Mouse (Mus musculus) olfactory bulb, adult 2 months (tissue): Measurements from ENCODE around the gene Bet1l. TPM values are rescaled to one million over a fixed set of nuclear protein-coding genes. Genes with fewer than 3 reads are reported as not detected.
A peak's percentile ranks its signal among the peaks of the same experiment; 100 is the strongest.

Experiments used
- H3K27ac ChIP-seq: fragments of 200-500 bp; 2 replicates; pipeline ENCODE4 v1.5.1; 2012; ENCODE audit warnings: low read depth, low read length; ENCODE audit not compliant: insufficient read depth
- H3K4me1 ChIP-seq: fragments of 200-500 bp; 2 replicates; pipeline ENCODE4 v1.6.1; 2012; ENCODE audit warnings: low read length; ENCODE audit not compliant: control insufficient read depth, insufficient read depth
- H3K4me3 ChIP-seq: fragments of 200-500 bp; 2 replicates; pipeline ENCODE4 v1.5.1; 2012; ENCODE audit warnings: mild to moderate bottlenecking, low read depth, low read length, moderate library complexity; ENCODE audit not compliant: insufficient read depth
- CTCF ChIP-seq: fragments of 200-500 bp; IDR thresholded peaks from 2 replicates; pipeline ENCODE4 v1.5.1; 2012; ENCODE audit warnings: low read depth, mild to moderate bottlenecking, low read length, moderate library complexity; ENCODE audit not compliant: insufficient read depth
- POLR2A ChIP-seq: fragments of 200-500 bp; IDR thresholded peaks from 2 replicates; pipeline ENCODE4 v1.6.1; 2012; ENCODE audit warnings: mild to moderate bottlenecking, low read depth, low read length, moderate library complexity; ENCODE audit not compliant: insufficient read depth
- WGBS: fragments of 180-500 bp; shearing (Covaris S2); methylation state at CpG from one replicate; pipeline ENCODE4 v1.1.7; 2018; 5-methylcytosine and 5-hydroxymethylcytosine counted together
- polyA plus RNA-seq: library from polyadenylated mRNA; stranded (reverse); fragments of >200 nt; gene quantifications from 2 replicates; pipeline ENCODE4 v1.2.4, GENCODE M21; 2012; ENCODE audit warnings: low replicate concordance; ENCODE audit not compliant: missing spikeins, insufficient read depth, insufficient read length

The Bet1l gene
- polyA plus RNA-seq, 1 experiment, result not detected

DNA sequence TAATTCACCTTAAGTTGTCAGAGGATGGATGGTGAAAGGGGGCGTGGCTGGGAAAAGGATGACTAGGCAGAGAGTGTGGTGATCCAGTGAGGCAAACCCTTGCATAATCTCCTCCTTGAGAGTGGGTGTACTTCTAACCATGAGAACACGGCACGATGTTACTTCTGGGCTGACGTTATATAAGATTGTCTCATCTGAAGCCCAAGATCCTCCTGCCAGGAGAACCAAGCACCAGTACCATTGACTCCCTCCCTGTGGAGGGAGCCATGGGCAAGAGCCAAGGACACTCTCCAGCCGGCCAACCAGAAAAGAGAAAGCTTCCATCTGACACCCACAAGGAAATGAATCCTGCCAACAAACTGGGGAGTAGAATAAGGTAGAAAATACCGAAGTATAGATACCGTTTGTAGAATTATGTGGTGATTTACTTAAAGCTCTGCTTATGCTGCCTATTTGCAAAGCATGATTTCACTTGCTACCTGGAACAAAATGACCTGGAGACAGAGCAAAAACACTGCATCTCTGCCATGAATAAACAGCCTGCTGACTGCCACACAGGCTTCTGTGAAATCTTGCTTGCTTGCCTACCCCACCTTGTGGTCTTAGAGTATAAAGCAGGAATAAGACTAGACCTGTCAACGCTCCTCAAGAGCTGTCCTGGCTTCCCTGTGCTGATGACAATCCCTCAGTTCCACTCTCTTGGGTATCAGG lies 29.1 kb downstream of the Bet1l start:
- TF ChIP-seq POLR2A (no peak), CTCF (no peak)
- peaks cover 2% of the 10 kb centered on the region; the same call in 1 of the 2 replicates for H3K4me1 ChIP-seq
- no peak overlapping the region for H3K4me3 ChIP-seq
- peak overlapping the region; percentile 75 for H3K27ac ChIP-seq
- 17% methylated on average over 8 of the region's 8 CpGs for WGBS

DNA sequence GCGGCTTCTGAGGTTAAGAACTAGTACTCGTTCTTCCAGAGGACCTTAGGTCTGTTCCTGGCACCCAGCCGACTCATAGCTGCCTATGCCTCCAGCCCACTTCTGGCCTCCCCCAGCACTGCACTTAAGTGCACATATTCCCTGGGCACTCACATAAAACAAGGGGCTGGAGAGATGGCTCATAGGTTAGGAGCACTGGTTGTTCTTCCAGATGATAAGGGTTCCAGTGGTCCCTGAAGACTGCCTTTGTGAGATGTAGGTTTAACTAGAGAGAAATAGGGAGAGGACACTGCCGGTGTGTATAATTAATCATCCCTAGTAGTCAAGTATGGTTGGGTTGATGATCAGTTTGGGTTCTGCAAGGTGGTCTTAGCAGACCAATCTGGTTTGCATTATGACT lies 34.6 kb downstream of the Bet1l start:
- Histone ChIP-seq H3K4me3 (no peak overlapping the region), H3K4me1 (peaks cover 8% of the 10 kb centered on the region), H3K27ac (no peak overlapping the region)
- TF ChIP-seq POLR2A (no peak), CTCF (no peak)
- 92% methylated on average over 4 of the region's 4 CpGs for WGBS

DNA sequence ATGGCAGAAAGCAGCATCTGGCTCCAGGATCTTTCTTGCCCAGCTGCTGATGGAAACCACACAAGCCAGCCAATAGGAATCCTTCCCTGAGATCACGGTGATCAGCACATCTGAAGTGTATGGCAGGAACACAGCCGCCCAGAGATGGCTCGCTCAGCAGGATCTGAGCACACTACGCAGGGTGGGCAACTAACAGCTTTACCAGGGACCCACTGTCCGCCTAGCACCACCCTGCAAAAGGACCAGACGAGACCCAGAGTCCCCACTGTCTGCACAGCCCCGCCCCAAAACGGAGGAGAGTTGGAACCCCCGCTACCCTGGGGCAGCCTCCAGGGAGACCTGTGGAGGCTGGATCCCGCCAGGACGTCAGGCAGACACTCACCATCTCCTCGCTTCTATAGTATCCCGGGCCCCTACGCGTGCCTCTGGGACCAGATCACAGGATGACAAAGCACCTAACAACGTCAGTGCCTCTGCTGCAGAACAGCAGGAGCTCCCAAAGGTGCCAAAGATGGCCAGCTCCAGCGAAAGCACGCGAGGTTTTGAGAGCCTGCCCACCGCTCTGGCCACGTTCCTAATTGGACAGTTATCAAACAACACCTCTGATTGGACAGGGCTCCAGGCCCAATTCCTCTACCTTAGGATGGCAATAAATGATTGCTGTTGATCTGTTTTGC lies 35.6 kb downstream of the Bet1l start, which contains the start of gene Zfp941:
Zfp941 (minus strand) TSS at position 526 of the 677 bp plus-strand sequence.
- Histone ChIP-seq H3K4me3 (peak within 1 kb of the TSS; percentile 76), H3K27ac (peak within 1 kb of the TSS; percentile 56), H3K4me1 (peaks cover 8% of the 10 kb centered on the region)
- TF ChIP-seq POLR2A (peak; percentile 47; the same call in 1 of the 2 replicates), CTCF (no peak)
- WGBS, result 3% methylated on average over 21 of the region's 21 CpGs

DNA sequence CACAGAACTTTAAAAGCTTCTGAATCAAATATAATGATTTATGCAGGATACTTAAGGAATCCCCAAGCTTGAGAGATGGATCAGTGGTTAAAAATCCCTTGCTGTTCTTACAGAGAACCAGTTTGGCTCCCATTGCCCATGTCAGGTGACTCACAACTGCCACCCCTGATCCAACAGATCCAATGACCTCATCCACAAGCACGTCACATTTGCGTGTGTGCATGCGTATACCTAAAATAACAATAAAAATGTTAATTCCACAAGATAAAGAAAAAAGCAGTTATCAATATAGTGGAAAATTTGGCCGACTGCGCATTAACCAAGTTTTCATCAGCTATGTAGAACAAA lies 36.1 kb downstream of the Bet1l start:
- 22% methylated on average over 5 of the region's 5 CpGs for WGBS

DNA sequence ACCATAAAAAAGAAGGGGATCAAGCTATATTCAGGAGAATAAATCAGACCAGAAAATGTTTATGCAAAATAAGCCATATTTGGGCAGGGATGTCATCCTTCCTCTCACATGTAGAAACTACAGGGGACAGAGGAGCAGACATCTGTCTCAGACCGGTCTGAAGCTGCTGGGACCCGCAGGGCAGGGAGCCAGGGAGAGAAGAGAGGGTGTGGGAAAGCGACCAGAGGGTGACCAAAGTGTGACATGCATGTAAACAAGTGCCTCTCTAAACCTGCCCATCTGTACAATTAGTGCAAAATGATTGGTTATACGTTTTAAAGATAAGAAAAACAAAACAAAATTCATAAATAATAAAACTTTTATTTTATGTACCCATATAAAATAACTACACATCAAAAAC lies 37.2 kb downstream of the Bet1l start:
- Histone ChIP-seq H3K4me1 (peaks cover 8% of the 10 kb centered on the region), H3K27ac (no peak overlapping the region), H3K4me3 (no peak overlapping the region)
- 53% methylated on average over 4 of the region's 4 CpGs for WGBS
- TF ChIP-seq CTCF (no peak), POLR2A (no peak)

More for the DNA sequence above, 36.1 kb downstream of the Bet1l start:
- Histone ChIP-seq H3K4me3 (peak overlapping the region; percentile 76), H3K4me1 (peaks cover 8% of the 10 kb centered on the region), H3K27ac (peak overlapping the region; percentile 56; the same call in 1 of the 2 replicates)
- TF ChIP-seq CTCF (no peak), POLR2A (no peak)

DNA sequence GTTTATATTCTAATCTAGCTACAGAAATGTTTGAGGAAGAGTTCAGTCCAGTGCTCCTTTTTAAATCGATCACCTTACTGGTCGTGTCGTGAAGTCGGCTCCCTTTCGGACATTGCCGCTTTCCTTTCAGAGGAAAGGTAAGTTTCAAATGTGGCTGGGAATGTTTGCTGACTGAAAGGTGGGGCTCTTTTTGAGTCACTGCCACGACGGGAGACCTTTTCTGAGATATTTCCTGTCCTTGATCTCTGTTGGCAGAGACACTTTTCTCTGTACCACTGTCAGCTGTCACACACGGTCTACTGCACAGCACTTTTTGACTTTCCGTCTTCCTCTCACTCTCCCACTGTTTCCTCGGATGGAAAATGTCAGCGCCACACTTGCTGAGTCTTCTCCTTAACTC lies 44.5 kb downstream of the Bet1l start:
- Histone ChIP-seq H3K4me1 (no peaks in the 10 kb centered on the region), H3K27ac (no peak overlapping the region), H3K4me3 (no peak overlapping the region)
- TF ChIP-seq CTCF, result no peak
- no peak for TF ChIP-seq POLR2A
- WGBS, result 91% methylated on average over 12 of the region's 12 CpGs

DNA sequence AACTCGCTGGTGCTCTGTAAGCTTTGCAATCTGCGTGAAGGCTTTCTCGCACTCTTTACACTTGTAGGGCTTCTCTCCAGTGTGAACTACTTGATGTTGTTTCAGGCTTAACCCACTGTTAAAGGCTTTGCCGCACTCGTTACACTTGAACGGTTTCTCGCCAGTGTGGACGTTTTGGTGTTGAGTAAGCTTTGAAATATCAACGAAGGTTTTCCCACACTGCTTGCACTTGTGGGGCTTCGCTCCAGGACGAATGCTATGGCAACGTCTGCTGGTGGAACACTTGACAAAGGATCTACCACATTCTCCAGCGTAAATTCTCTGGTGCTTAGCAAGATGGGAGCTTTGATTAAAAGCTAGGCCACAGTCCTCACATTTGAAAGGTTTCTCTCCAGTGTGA lies 45.7 kb downstream of the Bet1l start:
- TF ChIP-seq POLR2A (no peak), CTCF (no peak)
- 48% methylated on average over 13 of the region's 13 CpGs for WGBS
- Histone ChIP-seq H3K4me1 (no peaks in the 10 kb centered on the region), H3K4me3 (no peak overlapping the region), H3K27ac (no peak overlapping the region)

DNA sequence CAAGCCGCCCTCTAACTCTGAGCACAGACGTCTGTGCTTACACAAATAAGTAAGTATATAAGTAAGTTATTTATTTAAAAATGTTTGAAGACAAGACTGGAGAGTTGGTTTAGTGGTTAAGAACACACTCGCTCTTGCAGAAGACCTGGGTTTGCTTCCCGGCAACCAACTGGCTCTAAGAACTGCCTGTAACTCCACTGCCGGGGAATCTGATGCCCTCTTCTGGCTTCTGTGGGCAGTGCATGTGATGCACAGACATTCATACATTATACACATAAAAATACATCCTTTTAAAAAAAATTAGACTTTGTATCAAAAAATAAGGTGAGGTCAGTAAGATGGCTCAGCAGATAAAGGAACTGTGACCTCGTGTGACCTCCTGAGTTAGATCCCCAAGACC lies 46.9 kb downstream of the Bet1l start:
- WGBS, result 89% methylated on average over 6 of the region's 6 CpGs
- no peak overlapping the region for H3K27ac ChIP-seq
- no peaks in the 10 kb centered on the region for H3K4me1 ChIP-seq
- TF ChIP-seq CTCF (no peak), POLR2A (no peak)
- H3K4me3 ChIP-seq, result no peak overlapping the region

DNA sequence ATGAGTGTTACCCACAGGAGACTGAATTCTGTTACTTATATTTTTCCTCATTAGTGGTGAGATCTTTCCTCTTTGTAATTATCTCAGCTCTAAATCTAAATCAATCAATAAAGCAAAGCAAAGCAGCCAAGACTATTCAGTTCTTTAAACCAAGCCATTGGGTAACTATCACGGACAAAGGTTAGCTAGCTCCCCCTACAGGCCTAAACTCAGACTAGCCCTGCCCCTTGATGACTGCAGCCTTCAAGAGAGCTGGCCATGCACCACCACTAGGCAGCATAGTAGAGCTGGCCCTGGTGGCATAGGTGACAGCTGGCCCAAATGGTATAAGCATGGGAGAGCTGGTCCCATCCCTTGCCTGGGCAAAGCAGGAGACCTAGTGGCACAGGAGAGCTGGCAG lies 51.7 kb downstream of the Bet1l start:
- no peak overlapping the region for H3K4me3 ChIP-seq
- no peaks in the 10 kb centered on the region for H3K4me1 ChIP-seq
- no peak for TF ChIP-seq POLR2A
- peak; percentile 30; the same call in 1 of the 2 replicates for TF ChIP-seq CTCF
- WGBS, result 11% methylated on average over 1 of the region's 1 CpGs
- no peak overlapping the region for H3K27ac ChIP-seq

Other genes starting within 250 kb of the Bet1l start
- not detected in 2 replicates for gene Olfr61, start 228.6 kb downstream of the Bet1l start, polyA plus RNA-seq
- gene Olfr53, start 211.1 kb downstream of the Bet1l start, polyA plus RNA-seq, result not detected in 2 replicates
- gene Olfr539, start 197.6 kb downstream of the Bet1l start, polyA plus RNA-seq, result not detected in 2 replicates
- gene Olfr45, start 175.6 kb downstream of the Bet1l start, polyA plus RNA-seq, result not detected in 2 replicates
- gene Olfr541, start 160.3 kb downstream of the Bet1l start, polyA plus RNA-seq, result not detected in 2 replicates
- gene Cyp2e1, start 93.8 kb downstream of the Bet1l start, polyA plus RNA-seq, result not detected in 2 replicates
- not detected in 2 replicates for gene Syce1, start 69.7 kb downstream of the Bet1l start, polyA plus RNA-seq
- gene Zfp941, start 35.4 kb downstream of the Bet1l start, polyA plus RNA-seq, result not detected in 2 replicates
- not detected in 2 replicates for gene Urah, start 22.6 kb downstream of the Bet1l start, polyA plus RNA-seq
- gene Scgb1c1, start 12.0 kb downstream of the Bet1l start, polyA plus RNA-seq, result not detected in 2 replicates
- not detected in 2 replicates for gene Odf3, start 9.8 kb downstream of the Bet1l start, polyA plus RNA-seq
- not detected in 2 replicates for gene Gm45785, start 1.2 kb downstream of the Bet1l start, polyA plus RNA-seq
- not detected in 2 replicates for gene Ric8a, start 620 bp downstream of the Bet1l start, polyA plus RNA-seq
- gene Psmd13, start 24.4 kb upstream of the Bet1l start, polyA plus RNA-seq, result not detected in 2 replicates
- gene Sirt3, start 24.7 kb upstream of the Bet1l start, polyA plus RNA-seq, result not detected in 2 replicates
- gene Cox8b, start 42.9 kb upstream of the Bet1l start, polyA plus RNA-seq, result not detected in 2 replicates
- not detected in 2 replicates for gene Nlrp6, start 63.3 kb upstream of the Bet1l start, polyA plus RNA-seq
- not detected in 2 replicates for gene Pgghg, start 83.8 kb upstream of the Bet1l start, polyA plus RNA-seq
- not detected in 2 replicates for gene Ifitm5, start 92.7 kb upstream of the Bet1l start, polyA plus RNA-seq
- gene Gm45717, start 98.4 kb upstream of the Bet1l start, polyA plus RNA-seq, result not detected in 2 replicates
- not detected in 2 replicates for gene Ifitm2, start 98.4 kb upstream of the Bet1l start, polyA plus RNA-seq
- not detected in 2 replicates for gene Ifitm1, start 109.6 kb upstream of the Bet1l start, polyA plus RNA-seq
- gene Ifitm3, start 153.2 kb upstream of the Bet1l start, polyA plus RNA-seq, result not detected in 2 replicates
- not detected in 2 replicates for gene Ifitm6, start 160.3 kb upstream of the Bet1l start, polyA plus RNA-seq
- gene Gm17387, start 171.6 kb upstream of the Bet1l start, polyA plus RNA-seq, result not detected in 2 replicates
- gene B4galnt4, start 203.5 kb upstream of the Bet1l start, polyA plus RNA-seq, result not detected in 2 replicates
- gene Pkp3, start 220.6 kb upstream of the Bet1l start, polyA plus RNA-seq, result not detected in 2 replicates
- not detected in 2 replicates for gene Sigirr, start 243.0 kb upstream of the Bet1l start, polyA plus RNA-seq